Mouse (Mus musculus) neural tube, embryonic 11.5 days (tissue): ENCODE results near the gene Macf1. TPM values are rescaled to one million over a fixed set of nuclear protein-coding genes. Genes with fewer than 3 reads are reported as not detected.

Source experiments
- ATAC-seq: fragments of 200-750 bp; cut with Nextera tagmentation; 2 replicates; pipeline ENCODE4 v1.8.0; 2017; ENCODE audit warnings: moderate number of reproducible peaks, mild to moderate bottlenecking, moderate TSS enrichment, moderate library complexity; ENCODE audit not compliant: insufficient read depth, low FRiP score, low TSS enrichment
- DNase-seq: peaks from one replicate; pipeline ENCODE4 v3.0.0-alpha.2; 2015; ENCODE audit warnings: low spot score
- H3K27ac ChIP-seq: fragments of 300-500 bp; sonication (generic); 2 replicates; pipeline ENCODE4 v1.5.1; 2014; ENCODE audit warnings: low read depth, mild to moderate bottlenecking, low read length
- H3K27me3 ChIP-seq: fragments of 300-500 bp; sonication (generic); 2 replicates; pipeline ENCODE4 v1.6.1; 2014; ENCODE audit warnings: mild to moderate bottlenecking, low read length, mixed read lengths; ENCODE audit not compliant: control insufficient read depth, insufficient read depth
- H3K36me3 ChIP-seq: fragments of 300-500 bp; sonication (generic); 2 replicates; pipeline ENCODE4 v1.6.1; 2014; ENCODE audit warnings: mild to moderate bottlenecking, low read length, moderate library complexity, mixed read lengths; ENCODE audit not compliant: control insufficient read depth, insufficient read depth
- H3K4me1 ChIP-seq: fragments of 300-500 bp; sonication (generic); 2 replicates; pipeline ENCODE4 v1.6.1; 2014; ENCODE audit warnings: low read length, mixed read lengths; ENCODE audit not compliant: control insufficient read depth, insufficient read depth
- H3K4me2 ChIP-seq: fragments of 300-500 bp; sonication (generic); 2 replicates; pipeline ENCODE4 v1.6.1; 2014; ENCODE audit warnings: low read depth, mild to moderate bottlenecking, moderate library complexity
- H3K4me3 ChIP-seq: fragments of 300-500 bp; sonication (generic); 2 replicates; pipeline ENCODE4 v1.5.1; 2014; ENCODE audit warnings: low read depth, low read length
- H3K9ac ChIP-seq: fragments of 300-500 bp; sonication (generic); 2 replicates; pipeline ENCODE4 v1.6.1; 2014; ENCODE audit warnings: mild to moderate bottlenecking, low read length
- H3K9me3 ChIP-seq: fragments of 300-500 bp; sonication (generic); 2 replicates; pipeline ENCODE4 v1.6.1; 2016; ENCODE audit warnings: low read length; ENCODE audit not compliant: control insufficient read depth
- WGBS: fragments of 180-500 bp; shearing (Covaris S2); extraction: QIAGEN DNeasy Blood & Tissue Kit; methylation state at CpG from one replicate; pipeline ENCODE4 v1.1.7; 2014; 5-methylcytosine and 5-hydroxymethylcytosine counted together
- polyA plus RNA-seq: library from polyadenylated mRNA; unstranded; fragments of >200 nt; fragmentation: Nextera tagmentation; extraction: Ambion mirVana; gene quantifications from 2 replicates; pipeline ENCODE4 v1.2.1, GENCODE M21; 2014

Macf1 gene
- polyA plus RNA-seq, 1 experiment from 2014 or later = 79.1 TPM

- no peak for ATAC-seq
- Histone ChIP-seq H3K4me1 (peaks cover 45% of the 10 kb centered on the region), H3K9ac (no peak overlapping the region)
Measured at GRCm38 (mm10) chr4:123409034-123409692, 275.0 kb downstream of the Macf1 start.

GRCm38 (mm10) chr4:123407792-123408191, 276.4 kb downstream of the Macf1 start:
- Histone ChIP-seq H3K36me3 (no peaks in the 10 kb centered on the region), H3K27ac (no peak overlapping the region), H3K4me3 (no peak overlapping the region), H3K9ac (no peak overlapping the region; the same call in 1 of the 2 replicates), H3K4me1 (peaks cover 45% of the 10 kb centered on the region), H3K9me3 (no peaks in the 10 kb centered on the region), H3K27me3 (no peaks in the 10 kb centered on the region), H3K4me2 (peak overlapping the region; percentile 25)
- ATAC-seq (no peak), DNase-seq (no peak)
- 79% methylated on average over 6 of the region's 6 CpGs for whole genome bisulfite sequencing

More at GRCm38 (mm10) chr4:123409034-123409692, 275.0 kb downstream of the Macf1 start:
- H3K4me3 ChIP-seq = no peak overlapping the region
- DNase-seq = no peak
- no peak overlapping the region for H3K4me2 ChIP-seq
- 83% methylated on average over 3 of the region's 3 CpGs for WGBS
- no peaks in the 10 kb centered on the region for H3K9me3 ChIP-seq
- H3K27me3 ChIP-seq = no peaks in the 10 kb centered on the region
- no peaks in the 10 kb centered on the region for H3K36me3 ChIP-seq
- no peak overlapping the region for H3K27ac ChIP-seq

- H3K4me1 ChIP-seq = peaks cover 30% of the 10 kb centered on the region
- H3K4me3 ChIP-seq = no peak overlapping the region
- WGBS = 82% methylated on average over 1 of the region's 1 CpGs
- H3K27ac ChIP-seq = no peak overlapping the region
- H3K27me3 ChIP-seq = no peaks in the 10 kb centered on the region
- H3K4me2 ChIP-seq = no peak overlapping the region
- peaks cover 2% of the 10 kb centered on the region; the same call in 1 of the 2 replicates for H3K36me3 ChIP-seq
- DNase-seq (no peak), ATAC-seq (no peak)
- H3K9me3 ChIP-seq = no peaks in the 10 kb centered on the region
- no peak overlapping the region for H3K9ac ChIP-seq
Measured at GRCm38 (mm10) chr4:123404056-123404455, 280.1 kb downstream of the Macf1 start.

GRCm38 (mm10) chr4:123402244-123402643, 281.9 kb downstream of the Macf1 start:
- Histone ChIP-seq H3K9ac (no peak overlapping the region), H3K36me3 (peaks cover 2% of the 10 kb centered on the region; the same call in 1 of the 2 replicates), H3K4me1 (peaks cover 19% of the 10 kb centered on the region), H3K4me2 (no peak overlapping the region), H3K27ac (no peak overlapping the region), H3K9me3 (no peaks in the 10 kb centered on the region), H3K4me3 (no peak overlapping the region), H3K27me3 (no peaks in the 10 kb centered on the region)
- ATAC-seq (no peak), DNase-seq (no peak)
- WGBS = 78% methylated on average over 1 of the region's 1 CpGs

GRCm38 (mm10) chr4:123401265-123401664, 282.9 kb downstream of the Macf1 start:
- Histone ChIP-seq H3K4me1 (peaks cover 12% of the 10 kb centered on the region), H3K27me3 (no peaks in the 10 kb centered on the region), H3K36me3 (peaks cover 6% of the 10 kb centered on the region; the same call in 1 of the 2 replicates), H3K27ac (no peak overlapping the region), H3K4me3 (no peak overlapping the region), H3K9me3 (no peaks in the 10 kb centered on the region), H3K9ac (no peak overlapping the region), H3K4me2 (no peak overlapping the region)
- DNase-seq (no peak), ATAC-seq (no peak)
- WGBS = 85% methylated on average over 3 of the region's 3 CpGs

- Histone ChIP-seq H3K36me3 (peaks cover 23% of the 10 kb centered on the region), H3K27ac (no peak overlapping the region), H3K9me3 (no peaks in the 10 kb centered on the region), H3K9ac (no peak overlapping the region), H3K4me3 (no peak overlapping the region), H3K4me2 (no peak overlapping the region), H3K4me1 (no peaks in the 10 kb centered on the region), H3K27me3 (no peaks in the 10 kb centered on the region)
- WGBS = 93% methylated on average over 5 of the region's 5 CpGs
- ATAC-seq (no peak), DNase-seq (no peak)
Measured at GRCm38 (mm10) chr4:123397643-123398434, 286.3 kb downstream of the Macf1 start.

- H3K4me2 ChIP-seq = no peak overlapping the region
- DNase-seq (no peak), ATAC-seq (no peak)
- no peak overlapping the region for H3K4me3 ChIP-seq
- peaks cover 25% of the 10 kb centered on the region for H3K36me3 ChIP-seq
- no peaks in the 10 kb centered on the region for H3K27me3 ChIP-seq
- WGBS = 97% methylated on average over 8 of the region's 8 CpGs
- no peaks in the 10 kb centered on the region for H3K9me3 ChIP-seq
- no peak overlapping the region for H3K27ac ChIP-seq
- H3K9ac ChIP-seq = no peak overlapping the region
- H3K4me1 ChIP-seq = no peaks in the 10 kb centered on the region
Measured at GRCm38 (mm10) chr4:123397049-123397448, 287.1 kb downstream of the Macf1 start.

- no peak for ATAC-seq
- no peaks in the 10 kb centered on the region for H3K9me3 ChIP-seq
Measured at GRCm38 (mm10) chr4:123395435-123396000, 288.6 kb downstream of the Macf1 start.

More at GRCm38 (mm10) chr4:123395435-123396000, 288.6 kb downstream of the Macf1 start:
- Histone ChIP-seq H3K4me3 (no peak overlapping the region), H3K36me3 (peaks cover 25% of the 10 kb centered on the region), H3K27me3 (no peaks in the 10 kb centered on the region), H3K9ac (no peak overlapping the region), H3K27ac (no peak overlapping the region), H3K4me1 (no peaks in the 10 kb centered on the region), H3K4me2 (no peak overlapping the region)
- no peak for DNase-seq
- 95% methylated on average over 2 of the region's 2 CpGs for WGBS
